Mouse (Mus musculus) heart, postnatal 4 days (tissue): ENCODE measurements at regions not wholly inside any gene's neighbourhood (a gene's known extent, or its start where the extent isn't known, plus 50 kb on each side); places are given as distances from the start of the nearest gene placed in this dataset.

ENCODE experiments used
- DNase-seq: peaks from one replicate; pipeline ENCODE4 v3.0.0; 2021

DNA sequence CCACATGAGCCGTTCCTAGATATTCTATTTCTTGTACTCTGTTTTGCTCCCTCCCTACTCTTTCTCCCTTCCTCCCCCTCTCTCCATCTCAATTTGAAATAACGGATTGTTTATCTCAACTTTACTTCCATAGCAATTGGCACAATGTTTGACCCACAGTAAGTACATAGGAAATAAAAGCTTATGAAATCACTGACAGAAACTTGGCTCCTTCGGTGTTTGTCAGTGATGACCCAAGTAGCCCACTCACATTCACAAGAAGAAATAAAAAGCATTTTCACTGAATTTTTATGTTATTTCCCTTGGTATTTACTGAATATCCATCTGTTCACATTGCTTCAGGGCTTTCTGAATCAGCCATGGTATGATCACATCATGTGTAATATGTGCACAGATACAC lies 260.2 kb upstream of the Actbl2 start:
- no peak for DNase-seq

DNA sequence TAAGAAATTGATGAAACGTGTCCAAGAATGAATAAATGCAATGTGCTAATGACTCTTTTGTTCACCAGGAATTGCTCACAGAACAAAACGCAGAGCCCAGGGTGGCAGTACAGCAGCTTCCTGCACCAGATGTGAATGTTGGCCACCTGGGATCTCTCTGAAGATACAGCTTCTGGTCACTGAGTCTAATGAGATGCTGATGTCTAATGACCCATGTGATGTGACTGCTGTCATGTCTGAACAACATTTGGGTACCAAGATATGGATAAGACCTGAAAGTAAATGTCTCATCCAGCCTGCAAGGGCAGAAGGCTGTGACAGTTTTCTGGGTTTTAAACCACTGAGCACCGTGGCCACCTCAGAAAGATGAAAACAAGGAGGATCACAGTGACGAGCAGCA lies 252.1 kb upstream of the Actbl2 start:
- DNase-seq, result no peak

DNA sequence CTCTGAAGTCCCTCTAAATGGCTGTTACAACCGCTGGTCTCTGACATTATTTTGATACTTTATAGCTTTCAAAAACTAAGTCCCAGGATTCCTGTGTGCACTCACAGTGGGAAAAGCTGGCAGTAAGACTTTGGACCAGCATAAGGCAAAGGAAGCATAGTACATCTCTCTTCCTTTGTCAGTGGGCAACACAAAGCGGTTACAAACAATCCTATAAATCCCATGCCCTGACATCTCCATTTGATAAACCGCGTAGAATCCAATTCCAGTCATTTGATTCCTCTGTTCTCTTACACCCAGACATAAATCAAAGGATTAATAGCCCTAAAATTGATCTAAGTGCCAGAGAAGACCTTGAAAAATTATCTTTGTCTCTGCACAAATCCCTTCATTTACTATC lies 240.7 kb upstream of the Actbl2 start:
- no peak for DNase-seq

DNA sequence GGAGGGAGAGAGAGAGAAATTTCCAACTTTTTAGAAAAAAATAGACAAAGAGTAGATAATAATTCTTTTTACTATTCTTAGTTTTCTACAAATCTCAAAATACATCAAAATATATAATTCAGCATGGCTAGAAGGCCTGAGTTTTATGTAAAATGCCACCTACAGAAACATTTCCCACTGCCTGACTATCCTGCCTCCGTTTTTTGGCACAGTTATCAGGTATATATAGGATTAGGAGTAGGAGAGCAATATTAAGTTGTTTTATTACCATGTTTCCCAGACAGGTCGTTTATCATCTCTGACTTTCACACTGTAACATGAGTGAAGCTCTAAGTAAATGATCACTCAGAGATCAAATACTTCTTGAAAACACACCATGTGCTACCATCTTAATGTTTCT lies 224.7 kb upstream of the Actbl2 start:
- no peak for DNase-seq

DNA sequence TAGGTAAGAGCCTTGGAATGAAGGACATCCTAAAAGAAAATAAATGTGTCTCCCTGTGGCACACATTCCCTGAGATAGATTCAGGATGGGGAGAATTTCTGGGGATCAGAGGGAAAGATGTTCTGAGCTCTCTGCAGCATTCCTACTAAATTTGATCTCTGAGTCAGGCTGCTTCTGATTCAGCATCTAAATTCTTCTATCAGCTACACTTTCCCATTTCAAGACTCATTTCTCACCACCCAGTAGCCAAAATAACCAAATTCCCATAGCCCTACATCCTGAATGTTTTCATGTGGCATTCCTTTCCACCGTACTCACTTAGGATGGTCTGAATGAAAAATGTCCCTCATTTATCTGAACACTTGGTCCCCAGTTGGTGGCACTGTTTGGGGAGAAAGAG lies 223.2 kb upstream of the Actbl2 start:
- no peak for DNase-seq

DNA sequence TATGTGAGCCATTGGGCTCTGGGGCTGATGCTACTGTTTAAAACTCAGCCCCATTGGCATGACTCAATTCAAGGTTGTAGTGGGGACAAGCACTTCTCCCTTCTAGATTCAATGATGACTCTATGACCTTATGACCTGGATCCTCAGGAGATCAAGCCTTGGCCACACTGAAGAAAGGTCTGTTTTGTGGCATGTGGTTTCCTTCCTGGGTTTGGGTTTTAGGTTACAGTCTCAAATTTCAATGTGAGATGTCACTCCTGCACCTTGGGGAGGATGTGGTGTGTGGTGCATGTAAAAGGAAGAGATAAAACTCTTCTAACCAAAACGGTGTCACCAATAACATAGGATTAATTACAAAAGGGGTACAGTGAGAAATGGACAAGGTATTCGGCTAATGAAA lies 211.2 kb upstream of the Actbl2 start:
- DNase-seq, result no peak

DNA sequence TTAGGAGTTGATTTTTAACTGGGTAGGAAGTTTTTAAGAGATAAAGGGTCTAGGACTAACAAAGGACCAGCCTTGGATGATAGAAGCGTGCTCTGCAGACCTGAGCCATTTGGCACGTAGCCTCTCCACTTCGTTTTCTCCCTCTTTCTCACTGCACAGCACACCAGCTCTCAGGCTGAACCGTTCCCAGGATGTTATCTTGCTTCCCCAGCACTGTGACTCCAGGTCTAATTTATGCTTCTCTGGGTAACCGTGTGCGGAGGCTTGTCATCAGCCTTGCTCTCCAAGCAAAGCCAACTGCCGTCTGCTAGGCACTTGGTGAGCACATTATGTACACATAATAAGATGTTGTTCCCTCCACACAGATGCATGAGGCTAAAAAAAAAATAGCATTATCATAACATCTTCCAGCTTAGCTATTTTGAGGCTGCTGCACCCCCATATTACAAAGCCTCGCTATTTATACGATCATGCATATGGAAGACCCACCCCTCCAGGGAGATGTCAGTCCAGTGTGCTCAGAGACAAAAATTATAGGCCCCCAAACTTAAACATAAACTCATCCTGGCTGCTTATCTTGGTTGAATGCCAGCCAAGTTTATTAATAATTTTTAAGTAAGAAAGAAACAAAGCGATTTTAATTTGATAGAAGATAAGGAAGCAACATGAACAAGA lies 210.3 kb upstream of the Actbl2 start:
- peak; percentile 27 for DNase-seq

DNA sequence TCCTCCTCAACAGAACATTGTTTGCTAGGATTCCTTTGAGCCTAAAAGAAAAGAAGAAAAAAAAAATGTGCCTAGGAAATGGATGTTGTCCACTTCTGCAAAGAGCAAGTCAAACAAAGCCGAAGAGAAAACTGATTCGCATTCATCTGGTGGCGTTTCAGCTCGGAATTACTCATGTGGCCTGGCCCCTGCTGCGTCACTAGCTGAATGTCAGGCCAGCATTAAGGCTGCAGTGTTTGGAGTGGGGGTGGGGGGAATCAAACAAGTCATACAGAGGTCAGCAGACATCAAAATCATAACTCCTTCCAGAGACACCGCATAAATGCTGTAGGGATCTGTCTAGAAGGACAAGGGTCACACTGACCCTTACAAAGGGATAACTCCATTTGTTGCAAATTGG lies 204.7 kb upstream of the Actbl2 start:
- peak; percentile 26 for DNase-seq

DNA sequence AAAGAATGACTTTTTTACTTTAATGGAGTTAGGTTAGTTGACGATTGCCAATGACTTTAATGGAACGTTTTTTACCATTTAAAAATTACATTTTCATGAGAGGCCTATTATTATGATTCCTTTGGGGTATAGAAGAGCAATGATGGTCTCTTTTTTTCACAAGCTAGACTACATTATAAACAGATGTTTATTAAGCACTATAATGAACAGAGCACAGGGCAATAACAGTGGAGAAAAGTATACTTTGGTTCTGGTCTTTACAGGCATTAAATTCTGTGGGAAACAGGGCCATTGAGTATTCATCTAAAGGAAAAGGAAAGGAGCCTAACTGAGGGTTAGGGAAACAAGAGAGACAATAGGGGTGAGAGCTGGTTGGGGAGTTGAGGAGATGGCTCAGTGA lies 199.0 kb upstream of the Actbl2 start:
- no peak for DNase-seq

DNA sequence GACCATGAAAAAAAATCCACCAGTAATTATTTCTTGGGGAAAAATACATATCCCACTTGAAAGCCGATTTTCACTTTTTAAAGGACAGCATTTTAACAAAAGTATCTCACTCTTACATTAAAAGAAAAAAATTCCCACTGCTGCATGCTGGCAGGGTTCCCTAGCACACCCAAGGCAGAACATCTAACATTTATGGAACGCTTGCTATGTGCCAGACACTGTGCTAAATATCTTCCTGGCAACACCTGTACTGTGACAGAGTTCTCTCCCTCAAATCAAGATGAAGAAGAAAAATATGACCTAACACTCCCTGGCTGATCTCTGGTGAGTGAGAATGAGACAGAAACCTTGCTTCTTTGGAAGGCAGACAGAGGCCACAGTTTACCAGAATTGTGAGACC lies 167.1 kb upstream of the Actbl2 start:
- DNase-seq, result no peak

DNA sequence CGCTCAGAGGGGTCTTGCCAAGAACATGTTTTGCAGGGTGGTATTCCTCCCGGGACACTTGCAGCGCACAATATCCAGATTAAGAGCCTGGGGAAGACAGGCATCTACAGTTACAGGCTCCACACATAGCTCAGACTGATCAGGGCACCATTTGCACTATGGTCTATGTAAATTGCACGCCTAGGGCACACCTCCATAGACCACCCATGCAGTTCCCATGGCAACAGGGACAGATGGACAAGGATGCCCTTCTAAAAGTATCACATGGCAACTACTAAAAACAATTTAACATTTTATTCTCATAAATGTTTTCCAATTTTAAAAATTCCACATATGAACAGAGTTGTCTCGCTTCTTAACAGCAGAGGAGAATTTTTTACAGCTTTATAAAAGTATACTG lies 158.7 kb upstream of the Actbl2 start:
- no peak for DNase-seq

DNA sequence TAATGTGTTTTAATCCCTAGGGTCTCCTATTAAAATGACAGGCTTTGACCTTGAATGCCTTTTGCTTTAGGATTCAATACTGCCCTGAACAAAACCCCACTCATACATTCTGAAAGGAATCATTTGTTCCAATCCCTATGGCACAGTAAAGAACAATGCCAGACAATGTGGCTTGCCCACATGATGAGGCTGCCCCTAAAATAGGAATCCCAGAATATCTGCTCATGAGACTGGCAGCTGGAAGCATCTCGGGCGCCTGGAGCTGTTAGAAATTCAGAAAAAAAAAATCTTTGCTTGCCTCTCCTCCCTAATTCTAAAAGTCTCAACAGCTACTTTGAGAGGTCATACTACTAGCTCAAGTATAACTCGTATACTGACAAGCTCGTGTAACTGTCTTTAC lies 157.5 kb upstream of the Actbl2 start:
- DNase-seq, result no peak

DNA sequence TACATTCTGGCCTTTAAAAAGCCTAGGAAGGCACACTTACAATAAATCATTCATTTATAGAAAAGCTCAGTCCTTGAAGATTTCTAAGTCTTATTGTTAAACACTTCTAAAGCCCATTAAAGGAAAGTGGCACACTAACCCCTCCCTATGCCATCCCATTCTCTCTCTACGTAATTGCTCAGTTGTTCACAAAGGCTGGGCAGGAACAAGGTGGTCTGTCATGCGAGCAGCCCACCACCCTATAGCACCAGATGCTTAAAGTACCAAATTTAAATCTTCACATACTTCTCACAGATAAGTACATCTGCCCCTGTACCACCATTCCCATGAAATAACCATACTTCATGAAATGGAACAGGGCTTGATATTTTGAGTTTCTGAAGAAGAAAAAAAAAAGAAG lies 156.1 kb upstream of the Actbl2 start:
- no peak for DNase-seq

DNA sequence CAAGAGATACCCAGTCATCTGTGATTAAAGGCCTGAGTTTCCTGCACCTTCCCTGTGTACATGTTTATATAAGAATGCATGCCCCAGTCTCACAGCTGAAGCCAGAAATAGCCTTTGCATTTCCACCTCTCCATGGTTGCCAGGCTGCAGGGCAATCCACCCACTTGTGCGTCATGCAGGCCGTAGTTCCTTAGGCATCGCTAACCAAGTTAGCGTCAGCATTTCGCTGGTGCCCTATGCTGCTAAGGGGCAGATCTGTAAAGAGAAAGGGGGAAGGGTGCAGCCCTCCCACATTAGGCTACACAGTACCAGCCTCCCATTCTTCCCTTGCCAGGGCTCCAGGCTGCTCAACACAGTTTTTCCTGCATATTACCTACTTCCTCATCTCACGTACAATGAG lies 155.6 kb upstream of the Actbl2 start:
- peak; percentile 57 for DNase-seq

DNA sequence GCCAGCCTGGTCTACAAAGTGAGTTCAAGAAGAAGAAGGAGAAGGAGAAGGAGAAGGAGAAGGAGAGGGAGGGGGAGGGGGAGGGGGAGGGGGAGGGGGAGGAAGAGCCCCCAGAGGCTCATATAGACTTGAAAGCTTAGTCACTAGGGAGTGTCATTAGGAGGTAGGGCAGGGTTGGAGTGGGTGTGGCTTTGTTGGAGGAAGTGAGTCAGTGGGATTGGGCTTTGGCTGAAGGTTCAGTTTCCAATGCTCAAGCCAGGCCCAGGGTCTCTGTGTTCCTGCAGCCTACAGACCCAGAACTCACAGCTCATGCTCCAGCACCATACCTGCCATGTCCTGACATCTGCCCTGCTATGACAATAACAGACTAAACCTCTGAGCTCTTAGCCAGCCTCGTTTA lies 154.4 kb upstream of the Actbl2 start:
- DNase-seq, result no peak

DNA sequence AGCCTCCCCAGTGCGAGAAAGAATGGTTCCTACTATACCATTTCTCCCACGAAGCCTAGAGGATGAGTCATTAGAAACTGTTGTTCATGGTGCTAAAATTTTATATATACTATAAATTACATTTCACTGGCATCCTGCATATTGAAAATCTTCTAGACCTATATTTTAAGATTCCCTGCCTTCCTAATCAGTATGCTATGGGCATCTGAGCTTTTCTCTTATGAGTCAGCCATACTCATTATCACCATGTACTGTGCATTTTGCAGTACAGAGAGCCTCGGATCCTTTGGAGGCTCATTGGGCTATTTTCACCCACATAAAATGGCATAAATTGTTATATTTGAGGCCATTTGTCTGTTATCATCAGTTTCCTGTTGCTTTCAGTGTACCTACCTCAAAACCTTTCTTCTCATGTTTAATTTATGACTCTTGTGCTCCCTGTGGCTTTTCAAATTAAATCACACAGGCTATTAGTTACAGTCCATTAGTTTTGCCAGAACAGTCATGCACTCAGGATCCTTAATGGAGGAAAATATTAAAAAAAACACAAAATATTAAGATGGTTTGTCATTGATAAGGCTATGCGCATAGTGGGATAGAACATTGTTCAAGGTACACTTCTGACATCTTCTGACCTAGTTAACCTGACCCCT lies 150.1 kb upstream of the Actbl2 start:
- DNase-seq, result no peak

DNA sequence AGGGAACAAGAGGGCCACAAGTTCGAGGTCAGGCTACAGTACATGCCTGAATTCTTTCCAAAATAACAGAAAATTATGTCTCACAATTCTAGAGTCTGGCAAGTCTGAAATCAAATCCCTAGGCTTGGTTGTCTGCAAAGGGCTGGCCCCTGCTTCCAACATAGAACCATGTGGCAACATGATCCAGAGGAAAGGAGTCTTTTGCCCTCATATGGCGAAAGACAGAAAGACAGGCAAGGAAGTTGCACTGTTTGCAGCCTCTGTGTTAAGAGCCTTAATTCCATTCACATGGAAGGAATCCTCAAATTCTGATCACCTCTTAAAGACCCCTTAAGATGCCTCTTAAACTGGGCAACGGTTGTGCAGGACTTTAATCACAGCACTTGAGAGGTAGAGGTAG lies 123.7 kb upstream of the Actbl2 start:
- DNase-seq, result peak; percentile 6

DNA sequence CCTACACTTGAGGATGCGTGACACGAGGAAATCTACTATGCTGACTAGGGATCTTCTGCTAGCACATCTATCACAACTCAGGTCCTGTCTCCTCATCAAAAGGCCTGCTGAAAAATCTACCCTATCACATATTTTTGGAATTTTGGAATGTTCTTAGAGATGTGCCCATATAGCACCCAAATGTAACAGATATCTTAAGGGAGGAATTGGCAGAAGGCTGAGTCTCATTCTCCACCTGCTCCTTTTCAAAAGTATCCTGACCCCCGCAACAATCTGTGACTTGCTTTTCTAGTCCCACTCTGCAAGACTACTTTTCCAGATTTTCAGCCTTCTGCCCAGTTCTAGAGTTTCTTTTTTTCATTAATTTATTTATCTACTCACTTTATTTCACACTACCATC lies 118.4 kb upstream of the Actbl2 start:
- DNase-seq, result no peak

DNA sequence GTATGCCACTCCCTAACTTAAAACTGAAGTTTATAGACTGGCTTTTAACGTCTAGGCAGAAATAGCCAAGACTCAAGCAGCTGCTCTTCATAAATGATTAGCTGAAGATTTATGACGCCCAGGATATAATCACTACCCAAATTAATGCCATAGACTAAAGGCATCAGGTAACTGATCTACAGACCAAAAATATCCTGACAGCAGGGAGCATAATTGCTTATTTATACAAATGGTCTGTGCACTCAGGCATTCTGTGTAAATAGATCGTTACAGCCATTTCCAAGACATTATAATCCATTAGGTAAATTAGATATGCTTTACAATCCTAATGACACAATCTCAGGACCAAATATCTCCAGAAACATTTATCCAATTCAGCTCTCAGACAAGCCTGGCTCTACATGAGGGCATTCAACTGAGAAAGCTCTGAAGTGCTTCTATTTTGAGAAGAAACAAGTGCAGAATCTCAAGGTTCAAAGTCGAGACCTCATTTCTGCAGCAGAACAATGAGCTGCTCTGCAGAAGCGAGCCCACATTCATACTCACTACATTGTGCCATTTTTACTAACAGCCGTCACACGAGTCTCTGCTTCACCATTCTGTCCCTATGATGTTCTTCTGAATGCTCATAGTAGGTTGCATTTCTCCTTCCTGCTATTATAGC lies 111.9 kb upstream of the Actbl2 start:
- DNase-seq, result no peak

DNA sequence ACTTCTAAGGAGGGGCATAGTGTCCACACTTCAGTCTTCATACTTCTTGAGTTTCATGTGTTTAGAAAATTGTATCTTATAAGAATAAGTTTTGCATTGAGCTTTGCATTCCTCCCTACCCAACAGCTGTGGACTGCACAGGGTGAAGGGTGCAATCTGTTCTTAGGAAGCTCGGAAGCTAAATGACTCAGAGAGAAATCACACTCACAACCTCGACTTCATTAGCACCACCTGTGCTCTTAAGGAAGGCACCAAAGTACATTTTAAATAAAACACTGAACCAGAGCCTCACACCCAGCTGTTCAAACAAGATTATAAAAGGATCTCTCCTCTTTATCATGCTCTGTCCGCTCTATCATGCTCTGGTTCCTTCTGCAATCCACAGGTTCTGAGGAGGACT lies 110.1 kb upstream of the Actbl2 start:
- no peak for DNase-seq

DNA sequence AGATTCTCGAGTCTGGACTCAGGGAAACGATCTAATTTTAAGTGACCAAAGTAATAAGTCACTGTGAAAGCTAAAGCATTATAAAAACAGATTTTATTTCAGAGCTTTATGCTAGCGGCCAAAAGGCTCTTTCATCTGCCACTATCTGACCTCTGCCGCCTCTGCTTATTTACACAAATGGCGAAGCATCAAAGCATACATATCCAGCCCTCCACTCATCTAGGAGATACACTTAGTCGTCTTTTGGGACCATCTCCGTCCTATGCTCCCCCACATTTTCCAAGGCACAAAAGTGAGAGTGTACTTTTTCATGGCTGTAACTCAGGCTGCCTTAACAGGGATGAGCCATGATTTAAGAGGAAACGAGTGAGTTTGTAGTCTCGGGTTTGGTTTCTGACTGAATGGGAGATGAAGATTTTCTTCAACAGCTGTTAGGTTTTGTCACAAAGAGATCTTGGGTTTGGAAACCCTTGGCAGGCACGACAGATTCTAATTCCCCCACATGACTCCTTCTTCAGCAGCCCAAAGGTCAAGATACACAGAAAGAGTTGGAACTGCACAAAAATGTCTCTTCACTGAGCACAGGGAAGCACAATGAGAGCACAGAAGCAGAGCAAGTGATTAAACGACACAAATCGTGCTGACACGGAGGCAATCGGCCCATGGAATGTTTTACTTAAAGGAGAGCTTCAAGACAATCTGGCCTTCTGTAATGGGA lies 96.7 kb upstream of the Actbl2 start:
- no peak for DNase-seq

DNA sequence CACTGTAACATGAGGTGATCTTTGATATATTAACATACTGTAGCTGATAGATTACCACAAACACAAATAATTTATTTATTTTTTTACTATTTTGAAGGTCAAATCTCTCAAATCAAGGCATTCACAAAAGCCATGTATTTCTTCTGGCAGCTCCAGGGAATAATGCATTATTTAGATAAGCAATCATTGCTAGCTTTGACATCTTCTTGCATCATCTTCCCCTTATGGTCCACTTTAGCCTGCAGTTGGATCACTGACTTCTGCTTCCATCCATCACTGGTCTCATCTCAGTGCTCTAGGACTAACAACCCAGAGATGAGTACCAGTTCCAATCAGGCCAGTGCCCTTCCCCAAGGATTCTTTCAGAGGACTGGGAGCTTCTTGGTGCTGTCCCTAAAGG lies 95.3 kb upstream of the Actbl2 start:
- no peak for DNase-seq

DNA sequence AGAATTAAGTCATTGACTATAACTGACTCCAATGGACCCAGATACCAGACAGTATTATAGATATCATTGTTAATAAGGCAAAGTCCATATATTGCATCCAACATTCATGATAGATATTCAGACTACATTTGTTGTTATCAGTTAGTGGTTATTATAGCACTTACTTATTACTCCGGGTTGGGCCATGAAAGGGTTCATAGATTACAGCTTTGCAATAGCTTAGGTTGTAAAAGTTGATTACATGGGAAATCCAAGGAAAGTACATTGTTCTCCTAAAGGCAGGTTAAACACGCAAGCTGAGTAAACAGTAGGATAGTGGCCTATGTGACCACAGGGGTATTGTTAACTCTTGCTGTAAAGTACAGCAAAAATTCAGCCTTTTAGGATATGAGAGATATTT lies 89.3 kb upstream of the Actbl2 start:
- no peak for DNase-seq
